Mouse (Mus musculus): ENCODE results near the gene Tcf20. TPM values are rescaled to one million over a fixed set of nuclear protein-coding genes. Genes with fewer than 3 reads are reported as not detected.

Tcf20 gene
- polyA plus RNA-seq, 1 experiment from 2014 or later: 15.5 TPM

GRCm38 (mm10) chr15:83026129-83026528 lies 38.5 kb upstream of the Tcf20 start:
- 58% methylated on average over 8 of the region's 8 CpGs for WGBS
- Histone ChIP-seq H3K4me2 (replicated peaks; ENCODE audit: low read depth, low read length) (0 out of 2 replicates have a peak overlapping the region, but pooled peaks have one; percentile 29), H3K4me3 (ENCODE audit: low read depth, low read length) (no peak overlapping the region), H3K27me3 (ENCODE audit: control insufficient read depth, insufficient read depth, low read length) (no peaks in the 10 kb centered on the region), H3K9ac (replicated peaks; ENCODE audit: low read depth, low read length) (no peak overlapping the region), H3K9me3 (ENCODE audit: control insufficient read depth, low read depth, low read length) (no peaks in the 10 kb centered on the region), H3K27ac (ENCODE audit: low read length) (peak overlapping the region; percentile 55; the same call in 1 of the 2 replicates), H3K4me1 (ENCODE audit: control insufficient read depth, insufficient read depth, low read length) (peaks cover 30% of the 10 kb centered on the region), H3K36me3 (ENCODE audit: control insufficient read depth, insufficient read depth, low read length) (no peaks in the 10 kb centered on the region)
- no peak for ATAC-seq (ENCODE audit: insufficient number of reproducible peaks, insufficient read depth, low FRiP score, low read depth)

GRCm38 (mm10) chr15:83025041-83025760 lies 37.5 kb upstream of the Tcf20 start:
- Histone ChIP-seq H3K9me3 (ENCODE audit: control insufficient read depth, low read depth, low read length) (no peaks in the 10 kb centered on the region), H3K4me1 (ENCODE audit: control insufficient read depth, insufficient read depth, low read length) (peaks cover 26% of the 10 kb centered on the region), H3K4me2 (replicated peaks; ENCODE audit: low read depth, low read length) (peak overlapping the region; percentile 29; the same call in 1 of the 2 replicates), H3K36me3 (ENCODE audit: control insufficient read depth, insufficient read depth, low read length) (no peaks in the 10 kb centered on the region), H3K4me3 (ENCODE audit: low read depth, low read length) (no peak overlapping the region), H3K27ac (ENCODE audit: low read length) (peak overlapping the region; percentile 11; the same call in 1 of the 2 replicates), H3K27me3 (ENCODE audit: control insufficient read depth, insufficient read depth, low read length) (no peaks in the 10 kb centered on the region), H3K9ac (replicated peaks; ENCODE audit: low read depth, low read length) (no peak overlapping the region)
- ATAC-seq (ENCODE audit: insufficient number of reproducible peaks, insufficient read depth, low FRiP score, low read depth): no peak
- 15% methylated on average over 25 of the region's 25 CpGs for WGBS

DNA sequence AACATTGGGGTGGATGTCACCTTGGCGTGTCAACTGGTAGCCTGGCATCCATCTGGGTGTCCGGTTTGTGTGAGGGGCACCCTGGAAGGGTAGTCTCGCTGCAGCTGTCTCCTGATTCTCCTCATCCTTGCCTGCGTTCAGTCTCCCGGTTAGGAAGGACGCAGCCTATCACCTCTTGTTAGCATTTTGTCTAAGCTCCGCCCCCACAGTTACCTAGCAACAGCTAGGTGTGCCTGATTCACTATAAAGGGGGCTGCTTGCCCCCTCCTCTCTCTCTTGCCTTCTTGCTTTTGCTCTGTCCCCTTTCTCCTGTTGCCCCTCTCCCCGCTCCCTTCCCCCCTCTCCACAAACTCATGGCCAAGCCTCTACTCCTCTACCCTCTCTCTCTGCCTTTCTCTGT lies 35.3 kb upstream of the Tcf20 start:
- Histone ChIP-seq H3K36me3 (ENCODE audit: control insufficient read depth, insufficient read depth, low read length) (no peaks in the 10 kb centered on the region), H3K9ac (replicated peaks; ENCODE audit: low read depth, low read length) (no peak overlapping the region), H3K4me2 (replicated peaks; ENCODE audit: low read depth, low read length) (no peak overlapping the region), H3K27me3 (ENCODE audit: control insufficient read depth, insufficient read depth, low read length) (no peaks in the 10 kb centered on the region), H3K4me3 (ENCODE audit: low read depth, low read length) (no peak overlapping the region), H3K4me1 (ENCODE audit: control insufficient read depth, insufficient read depth, low read length) (peaks cover 26% of the 10 kb centered on the region), H3K27ac (ENCODE audit: low read length) (no peak overlapping the region), H3K9me3 (ENCODE audit: control insufficient read depth, low read depth, low read length) (no peaks in the 10 kb centered on the region)
- WGBS: 35% methylated on average over 8 of the region's 8 CpGs
- no peak for ATAC-seq (ENCODE audit: insufficient number of reproducible peaks, insufficient read depth, low FRiP score, low read depth)

DNA sequence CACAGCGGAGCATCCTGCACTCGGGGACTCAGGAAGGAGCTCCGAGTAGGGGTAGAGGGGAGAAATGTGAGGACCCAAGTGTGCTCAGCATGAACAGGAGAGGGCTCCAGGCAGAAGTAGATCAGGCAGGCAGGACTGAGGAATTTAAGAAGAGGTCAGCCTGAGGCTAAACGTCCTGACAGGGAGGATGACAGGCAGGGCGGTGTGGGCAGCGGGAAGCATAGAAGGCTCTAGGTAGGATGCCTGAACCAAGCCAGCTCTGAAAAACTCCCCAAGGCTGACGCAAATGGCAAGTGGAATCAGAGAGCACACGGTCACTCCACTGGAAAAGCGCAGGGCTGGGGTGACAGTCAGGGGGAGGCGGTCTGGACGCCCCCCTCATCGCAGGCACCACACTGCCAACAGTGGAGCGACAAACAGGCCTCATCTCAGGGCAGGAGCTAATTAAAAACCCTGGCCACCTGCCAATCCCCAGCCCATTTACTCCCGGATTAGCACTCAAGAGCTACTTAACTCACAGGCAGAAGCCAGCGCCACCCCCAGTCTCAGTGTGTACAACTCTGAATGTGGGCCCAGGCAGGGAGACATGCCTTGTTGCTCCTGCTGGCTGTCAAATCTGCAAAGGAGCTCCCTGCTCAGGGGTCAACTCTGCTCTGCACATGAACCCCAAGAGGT lies 23.5 kb upstream of the Tcf20 start:
- Histone ChIP-seq H3K9ac (replicated peaks; ENCODE audit: low read depth, low read length) (no peak overlapping the region), H3K27me3 (ENCODE audit: control insufficient read depth, insufficient read depth, low read length) (no peaks in the 10 kb centered on the region), H3K4me2 (replicated peaks; ENCODE audit: low read depth, low read length) (no peak overlapping the region), H3K4me1 (ENCODE audit: control insufficient read depth, insufficient read depth, low read length) (peaks cover 26% of the 10 kb centered on the region), H3K36me3 (ENCODE audit: control insufficient read depth, insufficient read depth, low read length) (no peaks in the 10 kb centered on the region), H3K9me3 (ENCODE audit: control insufficient read depth, low read depth, low read length) (no peaks in the 10 kb centered on the region), H3K4me3 (ENCODE audit: low read depth, low read length) (no peak overlapping the region), H3K27ac (ENCODE audit: low read length) (no peak overlapping the region)
- WGBS: 29% methylated on average over 15 of the region's 15 CpGs
- peak; percentile 44; the same call in 1 of the 2 replicates for ATAC-seq (ENCODE audit: insufficient number of reproducible peaks, insufficient read depth, low FRiP score, low read depth)

GRCm38 (mm10) chr15:83010423-83010822 lies 22.8 kb upstream of the Tcf20 start:
- peaks cover 24% of the 10 kb centered on the region for H3K4me1 ChIP-seq (ENCODE audit: control insufficient read depth, insufficient read depth, low read length)
- no peaks in the 10 kb centered on the region for H3K9me3 ChIP-seq (ENCODE audit: control insufficient read depth, low read depth, low read length)
- 33% methylated on average over 8 of the region's 8 CpGs for WGBS
- H3K27ac ChIP-seq (ENCODE audit: low read length): no peak overlapping the region
- ATAC-seq (ENCODE audit: insufficient number of reproducible peaks, insufficient read depth, low FRiP score, low read depth): no peak
- H3K27me3 ChIP-seq (ENCODE audit: control insufficient read depth, insufficient read depth, low read length): no peaks in the 10 kb centered on the region
- no peak overlapping the region for H3K4me2 ChIP-seq (replicated peaks; ENCODE audit: low read depth, low read length)
- no peak overlapping the region for H3K4me3 ChIP-seq (ENCODE audit: low read depth, low read length)
- no peak overlapping the region for H3K9ac ChIP-seq (replicated peaks; ENCODE audit: low read depth, low read length)
- no peaks in the 10 kb centered on the region for H3K36me3 ChIP-seq (ENCODE audit: control insufficient read depth, insufficient read depth, low read length)

- Histone ChIP-seq H3K27me3 (ENCODE audit: control insufficient read depth, insufficient read depth, low read length) (no peaks in the 10 kb centered on the region), H3K4me3 (ENCODE audit: low read depth, low read length) (no peak overlapping the region), H3K36me3 (ENCODE audit: control insufficient read depth, insufficient read depth, low read length) (no peaks in the 10 kb centered on the region), H3K4me2 (replicated peaks; ENCODE audit: low read depth, low read length) (no peak overlapping the region), H3K9me3 (ENCODE audit: control insufficient read depth, low read depth, low read length) (no peaks in the 10 kb centered on the region), H3K4me1 (ENCODE audit: control insufficient read depth, insufficient read depth, low read length) (peaks cover 24% of the 10 kb centered on the region), H3K27ac (ENCODE audit: low read length) (no peak overlapping the region), H3K9ac (replicated peaks; ENCODE audit: low read depth, low read length) (no peak overlapping the region)
- 90% methylated on average over 6 of the region's 6 CpGs for WGBS
- ATAC-seq (ENCODE audit: insufficient number of reproducible peaks, insufficient read depth, low FRiP score, low read depth): no peak
Measured at GRCm38 (mm10) chr15:83009532-83009931, 21.9 kb upstream of the Tcf20 start.

DNA sequence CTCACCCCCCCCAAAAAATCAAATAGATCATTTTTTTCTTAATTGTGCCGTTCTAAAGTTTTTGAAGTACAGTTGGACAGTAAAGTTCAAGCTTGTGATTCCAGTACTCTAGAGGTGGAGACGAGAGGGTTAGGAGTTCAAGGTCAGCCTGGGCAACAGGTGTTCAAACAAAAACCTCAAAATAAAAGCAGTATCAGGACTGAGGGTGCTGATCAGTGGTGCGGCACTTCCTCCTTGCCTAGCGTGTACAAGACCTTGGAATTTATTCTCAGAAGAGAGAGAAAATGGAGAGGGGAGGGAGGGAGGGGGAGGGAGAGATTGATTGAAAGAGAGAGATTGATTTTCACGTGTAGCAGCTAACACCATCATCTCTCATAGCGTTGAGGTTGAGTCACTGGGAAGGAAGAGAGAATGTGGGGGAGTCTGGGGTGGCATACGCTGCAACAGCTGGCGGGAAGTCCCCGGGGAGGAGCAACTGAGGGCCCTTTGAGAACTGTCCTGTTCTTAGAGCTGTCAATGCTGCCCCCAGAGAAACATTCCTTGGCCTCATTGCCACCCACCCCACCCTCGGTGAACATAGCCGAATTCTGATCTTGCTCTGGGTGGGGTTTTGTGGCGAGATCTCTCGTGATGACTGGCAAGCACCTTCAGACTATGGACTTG lies 21.2 kb upstream of the Tcf20 start:
- H3K4me3 ChIP-seq (ENCODE audit: low read depth, low read length): no peak overlapping the region
- WGBS: 63% methylated on average over 13 of the region's 13 CpGs
- ATAC-seq (ENCODE audit: insufficient number of reproducible peaks, insufficient read depth, low FRiP score, low read depth): no peak
- no peak overlapping the region for H3K9ac ChIP-seq (replicated peaks; ENCODE audit: low read depth, low read length)
- no peak overlapping the region for H3K4me2 ChIP-seq (replicated peaks; ENCODE audit: low read depth, low read length)
- H3K27ac ChIP-seq (ENCODE audit: low read length): no peak overlapping the region
- no peaks in the 10 kb centered on the region for H3K36me3 ChIP-seq (ENCODE audit: control insufficient read depth, insufficient read depth, low read length)
- no peaks in the 10 kb centered on the region for H3K9me3 ChIP-seq (ENCODE audit: control insufficient read depth, low read depth, low read length)
- peaks cover 24% of the 10 kb centered on the region for H3K4me1 ChIP-seq (ENCODE audit: control insufficient read depth, insufficient read depth, low read length)
- H3K27me3 ChIP-seq (ENCODE audit: control insufficient read depth, insufficient read depth, low read length): no peaks in the 10 kb centered on the region

- WGBS: 25% methylated on average over 15 of the region's 15 CpGs
- Histone ChIP-seq H3K36me3 (ENCODE audit: control insufficient read depth, insufficient read depth, low read length) (no peaks in the 10 kb centered on the region), H3K27ac (ENCODE audit: low read length) (no peak overlapping the region), H3K9me3 (ENCODE audit: control insufficient read depth, low read depth, low read length) (no peaks in the 10 kb centered on the region), H3K9ac (replicated peaks; ENCODE audit: low read depth, low read length) (no peak overlapping the region), H3K4me3 (ENCODE audit: low read depth, low read length) (no peak overlapping the region), H3K4me1 (ENCODE audit: control insufficient read depth, insufficient read depth, low read length) (peaks cover 24% of the 10 kb centered on the region), H3K4me2 (replicated peaks; ENCODE audit: low read depth, low read length) (no peak overlapping the region), H3K27me3 (ENCODE audit: control insufficient read depth, insufficient read depth, low read length) (no peaks in the 10 kb centered on the region)
- ATAC-seq (ENCODE audit: insufficient number of reproducible peaks, insufficient read depth, low FRiP score, low read depth): no peak
Measured at GRCm38 (mm10) chr15:83007346-83007920, 19.8 kb upstream of the Tcf20 start.

All from stomach, embryonic 14.5 days (tissue).